Mouse (Mus musculus) CH12F3 (cell line): ENCODE data around the gene Trabd2b.

Source experiments
- in situ Hi-C: fragments of 300-500 bp; cut with MboI; formaldehyde crosslinking; loops from 2 replicates; pipeline ENCODE4 v1.14.3; 2020; ENCODE audit warnings: low sequenced_read_pairs

Trabd2b gene

GRCm38 (mm10) chr4:114642469-114642868, 235.9 kb downstream of the Trabd2b start:
- in situ Hi-C loops, result no loop called here

DNA sequence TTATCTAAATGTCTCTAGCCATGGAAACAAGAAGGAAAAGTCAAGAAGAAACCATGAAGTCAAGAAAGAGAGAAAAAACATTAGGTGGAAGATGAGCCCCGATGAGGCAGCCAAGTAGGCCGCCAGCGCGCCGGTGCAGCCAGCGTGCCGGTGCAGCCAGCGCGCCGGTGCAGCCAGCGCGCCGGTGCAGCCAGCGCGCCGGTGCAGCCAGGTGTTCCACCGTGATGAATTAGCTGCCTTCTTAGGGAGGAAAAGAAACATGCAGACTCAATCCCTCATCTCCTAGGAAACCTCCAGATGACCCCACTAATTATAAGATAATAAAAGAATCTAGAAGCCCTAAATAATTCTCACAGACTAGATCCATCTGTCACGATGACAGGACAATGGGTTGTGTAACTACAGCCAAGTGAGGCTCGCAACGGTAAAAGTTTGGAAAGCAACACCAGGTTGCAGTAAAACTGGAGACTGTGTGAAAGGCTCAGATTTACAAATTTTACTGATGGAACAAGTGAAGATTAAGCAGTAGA, 237.2 kb downstream of the Trabd2b start:
- in situ Hi-C loops, result no loop called here

GRCm38 (mm10) chr4:114645341-114645740, 238.8 kb downstream of the Trabd2b start:
- in situ Hi-C loops, result no loop called here

- in situ Hi-C loops, result no loop called here
Observed at GRCm38 (mm10) chr4:114646825-114647681, 240.5 kb downstream of the Trabd2b start.

DNA sequence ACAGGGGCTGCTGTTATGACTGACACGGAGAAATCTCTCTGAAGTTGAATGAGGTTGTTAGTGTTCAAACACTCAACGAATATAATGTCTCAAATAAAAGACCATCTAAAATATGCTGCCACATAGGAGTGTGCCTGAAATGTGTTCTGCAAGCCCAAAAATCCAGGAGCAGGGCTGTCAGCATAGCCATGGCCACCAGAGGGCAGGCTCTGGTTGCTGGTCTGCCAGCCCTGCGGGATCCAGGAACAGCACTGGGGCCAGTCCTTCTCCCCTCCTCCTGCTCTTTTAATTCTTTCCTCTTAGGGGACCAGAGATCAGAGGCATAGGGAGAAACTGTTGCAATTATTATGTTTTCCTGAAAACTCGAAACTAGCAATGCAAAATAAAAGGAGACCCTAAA, 241.2 kb downstream of the Trabd2b start:
- in situ Hi-C loops, result no loop called here

DNA sequence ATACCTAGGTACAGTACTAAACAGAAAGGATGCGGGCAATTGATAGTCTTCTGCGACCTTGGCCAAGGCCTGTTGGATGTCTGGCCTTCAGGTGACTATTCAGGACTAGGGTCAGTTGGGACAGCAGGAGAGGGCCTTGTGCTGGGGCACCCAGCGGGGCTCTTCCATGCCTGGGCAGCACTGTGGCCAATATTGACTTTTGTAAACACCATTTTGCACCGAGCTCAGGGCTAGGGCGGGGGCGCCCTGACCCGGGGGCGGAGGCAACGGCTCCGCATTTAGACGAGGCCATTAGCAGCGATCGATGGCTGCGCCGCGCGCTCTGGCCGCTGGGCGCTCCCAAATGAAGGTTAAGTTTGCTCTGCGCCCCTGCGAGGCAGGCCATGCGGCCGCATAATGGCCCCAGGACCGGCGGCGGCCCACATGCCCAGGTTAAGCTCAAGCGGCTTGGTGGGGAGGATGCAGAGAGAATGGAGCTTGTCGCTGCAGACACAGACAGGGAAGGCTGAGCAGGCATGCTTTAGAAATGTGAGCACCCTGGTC, 242.1 kb downstream of the Trabd2b start:
- in situ Hi-C loops, result no loop called here

DNA sequence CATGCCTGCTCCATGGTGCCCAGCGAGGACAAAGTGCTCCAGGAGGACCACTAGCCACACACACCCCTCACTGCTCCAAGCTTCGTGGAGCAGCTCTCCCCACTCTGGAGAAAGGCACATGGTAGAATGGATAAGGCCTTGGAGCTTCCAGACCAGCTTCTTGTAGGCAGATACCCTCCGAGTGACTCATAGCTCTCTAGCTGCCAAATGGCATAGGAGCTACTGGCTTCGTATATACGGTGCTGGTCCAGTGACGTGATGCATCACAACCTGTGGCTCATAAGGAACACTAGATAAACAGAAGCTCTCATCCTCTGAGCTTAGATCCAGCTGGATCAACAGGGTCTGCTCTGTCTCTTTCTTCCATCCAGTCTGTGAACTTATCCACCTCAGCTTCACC, 244.0 kb downstream of the Trabd2b start:
- in situ Hi-C loops, result loop anchor here (25.0 kb wide), 1 partner anchor 262 kb away; the partner anchor contains the start of gene Foxd2

GRCm38 (mm10) chr4:114651007-114651406, 244.5 kb downstream of the Trabd2b start:
- in situ Hi-C loops, result loop anchor here (25.0 kb wide), 1 partner anchor 261 kb away; the partner anchor contains the start of gene Foxd2

GRCm38 (mm10) chr4:114651606-114652005, 245.1 kb downstream of the Trabd2b start:
- in situ Hi-C loops, result loop anchor here (25.0 kb wide), 1 partner anchor 261 kb away; the partner anchor contains the start of gene Foxd2

DNA sequence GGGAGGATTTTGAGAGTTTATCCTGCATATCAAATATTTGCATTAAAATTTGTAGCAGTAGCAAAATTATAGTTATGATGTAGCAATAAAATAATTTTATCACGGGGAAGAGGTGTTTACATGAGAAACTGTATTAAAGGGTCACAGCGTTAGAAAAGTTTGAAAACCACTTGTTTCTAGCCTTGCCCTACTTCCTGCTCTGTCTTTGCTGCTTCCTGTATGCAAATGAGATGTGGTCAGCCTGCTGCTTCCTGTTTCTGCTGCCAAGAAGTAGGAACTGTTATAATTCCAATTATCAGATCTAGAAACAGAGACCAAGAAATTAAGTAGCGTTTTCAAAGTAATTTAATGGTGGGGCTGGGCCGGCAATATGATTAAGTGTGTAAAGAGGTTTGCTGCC, 245.9 kb downstream of the Trabd2b start:
- in situ Hi-C loops, result loop anchor here (25.0 kb wide), 1 partner anchor 260 kb away; the partner anchor contains the start of gene Foxd2

- in situ Hi-C loops, result loop anchor here (25.0 kb wide), 1 partner anchor 254 kb away; the partner anchor contains the start of gene Foxd2
Observed at GRCm38 (mm10) chr4:114657933-114658332, 251.4 kb downstream of the Trabd2b start.

- in situ Hi-C loops, result loop anchor here (25.0 kb wide), 1 partner anchor 252 kb away; the partner anchor contains the start of gene Foxd2
Observed at GRCm38 (mm10) chr4:114659876-114660275, 253.4 kb downstream of the Trabd2b start.

DNA sequence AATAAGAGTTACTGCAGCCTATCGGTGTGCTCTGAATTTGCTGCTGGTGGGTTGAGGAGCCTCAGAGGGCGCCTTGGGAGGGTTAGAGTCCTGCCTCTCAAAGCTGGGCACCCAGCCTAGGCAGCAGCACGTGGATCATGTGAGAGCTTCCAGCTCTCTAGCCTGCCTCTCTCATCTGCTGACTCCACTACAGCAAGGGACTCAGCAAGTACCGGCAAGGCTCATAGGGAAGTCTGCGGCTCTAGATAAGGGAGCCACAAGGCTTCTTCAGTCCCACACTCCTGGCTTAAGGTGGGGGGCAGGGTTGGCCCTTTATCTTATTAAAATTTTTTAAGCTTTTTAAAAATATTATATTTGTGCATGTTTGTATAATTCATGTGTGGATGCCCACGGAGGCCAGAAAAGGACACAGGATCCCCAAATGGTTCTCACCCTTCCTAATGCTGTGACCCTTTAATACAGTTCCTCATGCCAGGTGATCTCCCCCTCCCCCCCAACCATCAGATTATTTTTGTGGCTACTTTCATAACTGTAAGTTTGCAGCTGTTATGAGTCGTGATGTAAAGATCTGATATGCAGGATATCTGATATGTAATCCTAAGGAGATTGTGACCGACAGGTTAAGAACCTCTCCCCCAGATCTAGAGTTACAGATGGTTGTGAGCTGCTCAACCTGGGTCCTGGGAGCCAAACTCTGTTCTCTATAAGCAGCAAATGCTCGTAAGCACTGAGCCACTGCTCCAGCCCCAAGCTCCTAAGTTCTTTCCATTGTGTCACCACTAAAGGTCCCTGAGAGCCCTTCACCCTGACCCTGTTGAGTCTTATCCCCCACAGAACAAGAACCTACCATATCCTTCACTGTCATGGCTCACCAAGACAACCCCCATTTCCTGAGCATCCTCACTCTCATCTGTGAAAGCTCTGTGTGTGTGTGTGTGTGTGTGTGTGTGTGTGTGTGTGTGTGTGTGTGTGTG, 257.8 kb downstream of the Trabd2b start:
- in situ Hi-C loops, result loop anchor here (25.0 kb wide), 1 partner anchor 248 kb away; the partner anchor contains the start of gene Foxd2
